ENCODE assay signal across 9 mouse cellular contexts in the genomic region with DNA sequence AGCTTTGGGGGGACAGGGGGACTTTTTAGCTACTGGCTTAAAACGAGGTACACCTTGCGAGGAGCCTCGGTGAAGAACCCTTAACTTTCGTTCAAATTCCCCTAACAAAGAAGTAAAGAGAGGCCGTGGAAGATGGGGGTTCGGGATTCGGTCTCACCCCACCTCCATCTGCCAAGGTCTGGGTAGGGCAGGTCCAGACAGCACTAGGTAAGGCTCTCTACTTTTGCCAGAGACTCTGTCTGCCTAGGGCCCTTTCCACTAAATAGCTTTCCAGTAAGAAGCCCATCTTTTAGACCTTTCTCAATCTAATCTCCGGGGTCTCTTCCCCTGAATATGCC. TPM values are rescaled to one million over a fixed set of nuclear protein-coding genes. Genes with fewer than 3 reads are reported as not detected.
DNase-seq lines count a peak whose midpoint lies in the region; ATAC-seq and TF ChIP-seq lines count a peak whose summit lies in the region.
"Had no signal": no experiment of that assay in that cellular context is flagged by ENCODE, and none has a peak within 500 bp of the region (broad histone marks: within the 10 kb centered on the region; RNA-seq: fewer than 3 reads in every experiment).

No protein-coding gene starts in this region.

- no peaks in the 10 kb centered on the region for H3K4me1 ChIP-seq in kidney, postnatal 0 days (replicated peaks; ENCODE audit: insufficient read depth, low read length)
- H3K4me1 ChIP-seq in hindbrain, embryonic 14.5 days (replicated peaks; ENCODE audit: control insufficient read depth, insufficient read depth, low read length) = no peaks in the 10 kb centered on the region
- no peaks in the 10 kb centered on the region for H3K4me1 ChIP-seq in midbrain, postnatal 0 days (ENCODE audit: insufficient read depth, low read length)

- peak overlapping the region; percentile 70 for H3K9ac ChIP-seq in kidney, postnatal 0 days (ENCODE audit: low read depth, low read length)
- H3K9ac ChIP-seq in hindbrain, embryonic 14.5 days = 0 out of 2 replicates have a peak overlapping the region, but pooled peaks have one; percentile 73
- no peak overlapping the region for H3K9ac ChIP-seq in midbrain, postnatal 0 days (replicated peaks; ENCODE audit: low read length, poor library complexity, severe bottlenecking)

- ATAC-seq in kidney, postnatal 0 days (replicated peaks; ENCODE audit: low FRiP score, low read depth) = no peak
- ATAC-seq in hindbrain, embryonic 14.5 days (ENCODE audit: low FRiP score) = no peak
- no peak for ATAC-seq in midbrain, postnatal 0 days (ENCODE audit: low FRiP score)
- no peak for ATAC-seq in monocyte, adult 5-6 weeks (replicated peaks; ENCODE audit: insufficient number of reproducible peaks, low FRiP score, low TSS enrichment, poor library complexity, severe bottlenecking)

- peak overlapping the region; percentile 55 for H3K4me3 ChIP-seq in kidney, postnatal 0 days (replicated peaks; ENCODE audit: low read depth, low read length)
- peak overlapping the region; percentile 73 for H3K4me3 ChIP-seq in hindbrain, embryonic 14.5 days (replicated peaks; ENCODE audit: low read length)
- peak overlapping the region; percentile 71 for H3K4me3 ChIP-seq in midbrain, postnatal 0 days (ENCODE audit: low read depth, low read length)
- H3K4me3 ChIP-seq: myocyte had no signal

- DNase-seq in kidney, postnatal 0 days (ENCODE audit: low spot score) = no peak
- DNase-seq in kidney, adult 11 months = no peak
- peak; percentile 6 for DNase-seq in cerebellum, postnatal 14 days
- DNase-seq in hindbrain, embryonic 14.5 days (ENCODE audit: low spot score) = no peak
- DNase-seq in midbrain, postnatal 0 days (ENCODE audit: low spot score) = no peak
- DNase-seq in testis, postnatal 14 days (ENCODE audit: low spot score) = no peak
- DNase-seq in gastrocnemius, postnatal 36 days = no peak

- TF ChIP-seq CTCF in kidney, postnatal 0 days (IDR thresholded peaks at IDR 0.05; ENCODE audit: low read depth) = no peak
- TF ChIP-seq CTCF in midbrain, postnatal 0 days (IDR thresholded peaks at IDR 0.05) = no peak

- no peaks in the 10 kb centered on the region for H3K36me3 ChIP-seq in kidney, postnatal 0 days (ENCODE audit: insufficient read depth, low read length)
- H3K36me3 ChIP-seq in hindbrain, embryonic 14.5 days (replicated peaks; ENCODE audit: control insufficient read depth, insufficient read depth) = no peaks in the 10 kb centered on the region
- H3K36me3 ChIP-seq in midbrain, postnatal 0 days (ENCODE audit: insufficient read depth, low read length) = no peaks in the 10 kb centered on the region

- H3K27me3 ChIP-seq in kidney, postnatal 0 days (ENCODE audit: insufficient read depth, low read length) = no peaks in the 10 kb centered on the region
- no peaks in the 10 kb centered on the region for H3K27me3 ChIP-seq in hindbrain, embryonic 14.5 days (ENCODE audit: control insufficient read depth, insufficient read depth, low read length)
- no peaks in the 10 kb centered on the region for H3K27me3 ChIP-seq in midbrain, postnatal 0 days (ENCODE audit: insufficient read depth, low read length)

- intact Hi-C loops in gastrocnemius, postnatal 36 days (cut with DNase I) = no loop called here

- no peaks in the 10 kb centered on the region for H3K9me3 ChIP-seq in kidney, postnatal 0 days (replicated peaks; ENCODE audit: low read length)
- H3K9me3 ChIP-seq in hindbrain, embryonic 14.5 days (ENCODE audit: control insufficient read depth, low read length) = no peaks in the 10 kb centered on the region
- H3K9me3 ChIP-seq in midbrain, postnatal 0 days (ENCODE audit: low read length) = no peaks in the 10 kb centered on the region

- H3K27ac ChIP-seq in kidney, postnatal 0 days = peak overlapping the region; percentile 31; the same call in 1 of the 2 replicates
- H3K27ac ChIP-seq in hindbrain, embryonic 14.5 days = no peak overlapping the region
- no peak overlapping the region for H3K27ac ChIP-seq in midbrain, postnatal 0 days (ENCODE audit: low read depth, low read length)

- peak overlapping the region; percentile 92 for H3K4me2 ChIP-seq in kidney, postnatal 0 days (ENCODE audit: low read length)
- H3K4me2 ChIP-seq in hindbrain, embryonic 14.5 days (replicated peaks) = peak overlapping the region; percentile 82
- peak overlapping the region; percentile 86 for H3K4me2 ChIP-seq in midbrain, postnatal 0 days (ENCODE audit: low read depth, low read length, poor library complexity, severe bottlenecking)

- 38% methylated on average over 8 of the region's 8 CpGs for WGBS in kidney, postnatal 0 days
- WGBS in hindbrain, embryonic 14.5 days = 20% methylated on average over 8 of the region's 8 CpGs
- 16% methylated on average over 8 of the region's 8 CpGs for WGBS in midbrain, postnatal 0 days

RNA-seq across cellular contexts. Expression of a gene that starts 0.8 kb away (rescaled TPM):
- polyA plus RNA-seq in kidney, postnatal 0 days (2015; fragmentation: Nextera tagmentation; extraction: Ambion mirVana) = 8.7 and 8.8 TPM in 2 replicates
- polyA plus RNA-seq in hindbrain, embryonic 14.5 days (2014; fragmentation: Nextera tagmentation; extraction: Ambion mirVana) = 1.1 and 1.2 TPM in 2 replicates
- 2.5 and 3.4 TPM in 2 replicates for total RNA-seq in midbrain, postnatal 0 days (2014; rRNA removed)
- 0.93 and 1.4 TPM in 2 replicates for polyA plus RNA-seq in midbrain, postnatal 0 days (2015; fragmentation: Nextera tagmentation; extraction: Ambion mirVana)
- 2.3 to 3.0 TPM (median 2.8 TPM) in 3 replicates for total RNA-seq in monocyte, adult 5-6 weeks (2017)
- 1 to 10 TPM in 1 of 2 experiments, under 1 TPM in 1; 0.99 to 2.3 TPM for total RNA-seq in gastrocnemius, postnatal 36 days (2021)

Comparison
In these comparisons a context has a peak if more than half of its experiments do, and no peak if none do; other contexts are left out.
1. DNase-seq: peak in cerebellum, postnatal 14 days (2 of 2); none in kidney, postnatal 0 days (single experiment), kidney, adult 11 months (single experiment), hindbrain, embryonic 14.5 days (single experiment), midbrain, postnatal 0 days (single experiment), testis, postnatal 14 days (single experiment) and gastrocnemius, postnatal 36 days (0 of 2).
2. Peak in every context shown above with its lines, with median percentiles within 50 percentile points of each other: H3K4me2 ChIP-seq and H3K4me3 ChIP-seq.